Mouse (Mus musculus): ENCODE results near the gene Capza2. TPM values are rescaled to one million over a fixed set of nuclear protein-coding genes. Genes with fewer than 3 reads are reported as not detected.

Gene Capza2
- 932 TPM for polyA plus RNA-seq (2014; fragmentation: Illumina TruSeq; extraction: RNeasy Lipid Tissue Mini Kit (QIAGEN cat#74804); ENCODE audit: low read depth, low replicate concordance)

DNA sequence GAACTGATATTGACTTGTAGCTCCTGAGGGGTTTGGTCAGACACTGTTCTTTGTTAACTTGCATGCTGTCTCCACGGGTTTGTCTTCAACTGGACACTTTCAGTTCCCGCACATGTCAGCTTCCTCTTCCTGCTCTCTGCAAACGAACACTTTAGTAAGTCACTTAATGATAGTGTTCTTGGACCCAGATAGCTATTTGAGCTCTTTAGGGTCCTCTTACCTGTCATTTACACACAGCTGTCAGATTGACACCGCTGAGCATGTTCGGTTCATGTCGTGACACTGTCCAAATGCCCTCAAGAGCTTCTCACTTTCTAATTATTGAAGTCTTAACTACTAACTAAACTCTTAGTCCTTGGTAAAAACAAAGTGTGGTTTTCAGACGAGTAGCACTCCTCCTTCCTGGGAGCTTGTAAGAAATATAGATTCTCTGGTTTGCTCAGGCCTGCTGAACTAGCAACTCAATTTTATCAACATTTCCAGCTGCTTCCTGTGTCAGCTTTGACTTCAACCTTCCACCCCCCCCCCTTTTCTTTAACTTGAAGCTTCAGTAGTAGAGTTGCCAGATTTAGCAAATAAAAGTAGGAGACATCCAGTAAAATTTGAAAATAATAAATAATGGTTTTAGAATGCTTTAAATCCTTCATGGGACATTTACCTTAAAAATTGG is at the start of gene Capza2:
Gene Capza2 (plus strand): TSS at position 620 of the 670 bp plus-strand sequence.

DNA sequence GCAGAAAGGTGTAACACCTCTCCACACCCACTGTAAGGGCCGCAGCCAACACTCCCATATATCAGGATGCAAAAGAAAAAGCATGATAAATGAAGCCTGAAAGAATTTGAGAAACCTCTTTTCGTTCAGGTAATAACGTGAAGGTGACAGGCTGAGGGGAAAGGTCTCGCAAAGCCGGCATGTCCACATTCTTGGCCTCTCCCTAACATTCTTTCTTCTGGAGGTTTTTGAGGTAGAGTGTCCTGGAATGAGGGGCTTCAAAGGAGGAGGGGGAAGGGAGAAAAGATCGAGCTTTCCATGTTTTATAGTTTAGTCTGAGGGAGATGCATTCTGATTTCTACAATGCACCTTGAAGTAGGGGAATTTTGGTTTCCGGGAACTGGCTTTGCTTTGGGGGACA is 56.6 kb downstream of the Capza2 start, which contains the start of gene St7:
Gene St7 (plus strand): TSS at position 287 of the 400 bp plus-strand sequence.

Other genes with a start within 250 kb of the Capza2 start
- gene Met, start 172.4 kb upstream of the Capza2 start, polyA plus RNA-seq (2014; fragmentation: Illumina TruSeq; extraction: RNeasy Lipid Tissue Mini Kit (QIAGEN cat#74804); ENCODE audit: low read depth, low replicate concordance): 54.8 TPM
- 10.3 TPM for gene St7, start 56.7 kb downstream of the Capza2 start, polyA plus RNA-seq (2014; fragmentation: Illumina TruSeq; extraction: RNeasy Lipid Tissue Mini Kit (QIAGEN cat#74804); ENCODE audit: low read depth, low replicate concordance)